Mouse (Mus musculus) left cerebral cortex, postnatal 36 days (tissue): ENCODE data around the gene Ptpa. TPM values are rescaled to one million over a fixed set of nuclear protein-coding genes. Genes with fewer than 3 reads are reported as not detected.
A peak's percentile ranks its signal among the peaks of the same experiment; 100 is the strongest.

Experiments
- DNase-seq, 2 experiments: peaks; one replicate each; pipeline ENCODE4 v3.0.0; 2021 to 2022; ENCODE audit warnings: low spot score in 2 of 2, mixed read lengths in 1 of 2
- intact Hi-C: fragments of 180-260 bp; cut with DNase I; formaldehyde crosslinking; loops from one replicate; pipeline ENCODE4 v1.15.1; 2025
- total RNA-seq, 2 experiments: library from RNA; stranded (reverse); gene quantifications; 2 replicates each; pipeline ENCODE4 v1.2.3; 2021

Ptpa gene
- total RNA-seq, result 100 to 1,000 TPM; 175 to 182 TPM

DNA sequence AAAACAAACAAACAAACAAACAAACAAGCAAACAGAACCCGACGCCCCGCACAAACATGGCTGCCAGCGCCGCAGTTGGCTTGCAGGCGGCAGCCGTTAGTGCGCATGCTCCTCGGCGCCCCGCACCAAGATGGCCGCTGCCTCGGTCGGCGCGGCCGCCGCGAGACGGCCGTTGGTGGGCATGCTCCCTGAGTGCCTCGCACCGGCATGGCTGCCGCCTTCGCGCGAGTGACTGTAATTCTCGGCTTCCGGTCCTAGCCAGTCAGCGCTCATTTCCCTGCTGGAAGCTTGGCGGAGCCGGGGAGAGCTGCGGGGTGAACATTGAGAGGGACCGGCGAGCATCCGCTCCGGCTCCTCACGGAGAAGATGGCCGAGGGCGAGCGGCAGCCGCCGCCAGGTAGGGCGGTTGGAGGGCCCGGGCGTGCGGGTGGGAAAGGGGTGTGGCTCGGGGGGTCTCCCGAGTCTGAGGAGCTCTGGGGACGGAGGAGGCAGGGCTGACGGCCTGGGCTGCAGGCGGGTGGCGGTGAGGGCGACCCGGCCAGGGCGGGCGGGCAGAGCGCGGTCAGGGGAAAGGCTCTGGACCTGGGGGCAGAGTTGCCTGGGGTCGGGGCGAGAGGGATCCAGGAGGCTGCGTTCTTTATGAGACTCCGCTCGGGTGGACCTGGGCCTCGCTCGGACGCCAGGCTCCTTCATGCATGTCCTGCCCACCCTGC lies at the start of gene Ptpa:
TSS of gene Ptpa (plus strand) at position 104 of the 713 bp plus-strand sequence.
- DNase-seq, result peak; percentile 91 to 93
- intact Hi-C loops, result loop anchor here (2.0 kb wide), 1 partner anchor 25 kb away; no protein-coding TSS in a partner anchor

DNA sequence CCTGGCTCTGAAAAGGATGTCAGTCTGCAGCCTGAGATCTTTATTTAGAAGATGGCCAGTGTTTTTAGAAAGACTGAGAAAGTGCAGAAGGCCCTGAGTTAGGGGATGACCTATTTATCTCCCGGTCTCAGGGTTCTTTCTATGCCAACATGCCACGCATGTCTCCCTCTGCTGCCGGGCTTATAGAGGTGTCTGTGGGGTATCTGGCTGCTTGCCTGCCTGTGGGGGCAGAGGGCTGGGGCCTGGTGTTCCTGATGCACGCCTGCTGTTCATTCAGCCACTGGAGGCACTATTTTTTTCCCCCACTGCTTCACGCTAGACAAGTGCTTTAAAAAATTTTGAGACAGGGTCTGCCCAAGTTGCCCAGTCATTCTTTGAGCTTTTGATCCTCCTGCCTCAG lies 49.6 kb upstream of the Ptpa start:
- intact Hi-C loops, result no loop called here
- no peak for DNase-seq

DNA sequence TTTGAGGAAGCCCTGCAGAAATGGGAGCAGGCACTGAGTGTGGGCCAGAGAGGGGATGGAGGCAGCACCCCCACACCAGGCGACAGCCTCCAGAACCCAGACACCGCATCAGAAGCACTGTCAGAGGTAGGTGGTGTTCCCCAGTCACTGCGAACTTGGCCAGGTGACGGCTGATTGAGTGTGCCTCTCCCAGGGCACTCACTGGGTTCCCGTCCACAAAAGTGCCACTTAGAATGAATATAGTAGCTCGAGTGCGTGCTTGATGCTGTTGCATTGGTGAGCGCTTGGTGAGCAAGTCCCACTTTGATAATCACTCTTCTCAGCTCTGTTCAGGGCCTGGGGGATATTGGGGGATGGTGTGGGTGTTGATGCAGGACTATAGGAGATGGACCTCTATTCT lies 44.3 kb upstream of the Ptpa start:
- DNase-seq, result no peak
- intact Hi-C loops, result no loop called here

DNA sequence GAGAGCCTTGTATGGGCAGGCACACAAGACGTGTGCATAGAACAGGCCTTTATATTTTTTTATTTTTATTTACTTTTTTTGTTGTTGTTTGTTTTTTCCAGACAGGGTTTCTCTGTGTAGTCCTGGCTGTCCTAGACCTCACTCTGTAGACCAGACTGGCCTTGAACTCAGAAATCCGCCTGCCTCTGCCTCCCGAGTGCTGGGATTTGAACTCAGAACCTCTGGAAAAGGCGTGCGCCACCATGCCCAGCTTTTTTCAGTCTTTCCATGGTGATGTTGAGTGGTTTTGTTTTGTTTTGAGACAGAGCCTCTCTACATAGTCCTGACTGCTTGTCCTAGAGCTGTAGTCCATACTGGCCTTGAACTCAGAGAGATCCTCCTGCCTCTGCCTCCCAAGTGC lies 43.1 kb upstream of the Ptpa start:
- no peak for DNase-seq

DNA sequence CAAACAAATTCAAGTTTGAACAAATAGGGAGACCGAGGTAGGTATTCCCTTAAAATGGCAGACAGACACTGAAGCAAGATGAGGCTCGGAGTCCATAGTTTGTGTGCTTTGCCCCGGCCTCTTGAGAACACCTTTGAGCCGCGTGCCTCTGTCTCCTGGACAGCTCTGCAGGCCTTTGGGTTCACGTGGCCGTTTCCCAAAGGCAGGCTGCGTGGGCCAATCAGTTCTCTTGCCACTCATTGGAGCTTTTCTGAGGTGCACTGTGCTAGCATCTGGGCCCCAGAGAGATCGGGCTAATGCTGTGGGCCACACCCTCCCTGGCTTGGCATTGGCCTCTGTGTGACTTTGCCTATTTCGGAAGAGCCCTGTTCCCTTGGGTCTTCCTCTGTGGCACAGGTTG lies 39.9 kb upstream of the Ptpa start:
- intact Hi-C loops, result no loop called here
- DNase-seq, result no peak

More for the DNA sequence above, 43.1 kb upstream of the Ptpa start:
- intact Hi-C loops, result no loop called here

DNA sequence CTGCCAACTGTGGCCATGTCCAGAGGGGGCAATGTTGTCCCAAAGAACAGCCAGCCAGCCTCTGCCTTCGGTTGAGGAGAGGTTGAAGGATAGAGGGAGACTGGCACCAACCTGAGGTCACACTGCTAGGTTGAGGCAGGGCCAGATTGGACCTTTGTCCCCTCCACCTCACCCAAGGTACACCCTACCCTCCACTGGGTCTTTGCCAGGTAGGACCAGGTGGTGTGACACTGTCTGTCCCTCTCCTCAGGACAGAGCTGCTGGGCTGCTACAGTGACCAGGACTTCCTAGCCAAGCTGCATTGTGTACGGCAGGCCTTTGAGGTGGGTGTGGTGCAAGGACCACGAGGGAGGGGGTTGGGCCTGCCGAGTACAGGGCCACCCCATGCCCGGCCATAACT lies 38.1 kb upstream of the Ptpa start:
- intact Hi-C loops, result no loop called here
- DNase-seq, result no peak

DNA sequence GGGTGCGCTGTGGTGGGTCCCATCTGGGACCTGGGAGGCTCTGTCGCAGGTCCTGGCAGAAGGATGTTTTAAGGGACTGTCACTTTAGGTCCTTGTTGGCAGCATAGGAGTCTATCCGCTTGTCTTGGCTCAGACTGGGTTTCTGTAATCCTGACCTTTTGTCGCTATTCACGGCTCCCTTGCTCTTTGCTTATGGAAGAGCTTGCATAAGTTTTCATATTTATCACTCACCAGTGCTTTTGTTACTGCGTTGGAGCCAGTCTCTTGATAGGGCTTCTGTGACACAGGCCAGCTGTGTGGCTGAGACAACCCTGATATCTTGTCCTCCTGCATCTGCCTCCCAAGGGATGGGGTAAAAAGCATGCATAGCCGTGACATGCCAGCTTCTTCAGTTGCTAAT lies 36.5 kb upstream of the Ptpa start:
- intact Hi-C loops, result no loop called here

DNA sequence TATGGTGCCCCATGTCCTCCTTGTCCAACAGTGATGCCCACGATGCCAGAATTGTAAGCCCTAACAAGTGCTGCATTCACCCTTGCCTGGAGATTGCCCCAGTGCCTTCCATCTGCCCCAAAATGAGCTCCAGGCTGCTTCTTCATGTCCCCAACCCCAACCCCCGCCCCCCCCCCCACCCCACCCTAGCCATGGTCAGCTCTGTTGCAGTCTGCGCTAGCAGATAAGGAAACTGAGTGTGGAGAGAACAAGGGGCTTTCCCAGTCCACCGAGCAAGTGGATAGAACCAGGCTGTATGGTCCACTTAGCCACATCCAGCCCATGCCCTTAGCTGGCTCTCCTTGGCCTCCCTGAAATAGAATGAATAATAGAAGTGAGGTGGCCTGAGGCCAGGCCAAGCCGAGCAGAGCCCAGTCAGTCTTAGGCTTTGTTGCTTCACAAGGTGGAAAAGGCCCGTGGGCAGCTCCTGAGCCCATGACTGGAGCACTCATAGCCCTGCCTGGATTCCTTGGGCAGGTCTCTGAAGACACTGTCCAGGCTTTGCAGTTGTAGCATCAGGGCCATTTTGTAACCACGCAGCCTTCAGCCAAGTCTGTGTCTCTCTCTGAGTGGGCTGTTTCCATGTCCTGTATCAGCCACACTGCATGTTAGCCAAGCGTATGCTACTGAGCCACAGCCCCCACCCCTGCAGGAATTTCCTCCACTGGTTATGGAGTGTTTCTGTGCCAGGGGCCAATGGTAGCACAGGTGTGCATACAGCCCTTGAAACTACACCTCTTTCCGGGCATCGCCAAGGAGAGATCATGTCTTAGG lies 35.1 kb upstream of the Ptpa start:
- intact Hi-C loops, result no loop called here
- DNase-seq, result no peak

More for the DNA sequence above, 36.5 kb upstream of the Ptpa start:
- no peak for DNase-seq

DNA sequence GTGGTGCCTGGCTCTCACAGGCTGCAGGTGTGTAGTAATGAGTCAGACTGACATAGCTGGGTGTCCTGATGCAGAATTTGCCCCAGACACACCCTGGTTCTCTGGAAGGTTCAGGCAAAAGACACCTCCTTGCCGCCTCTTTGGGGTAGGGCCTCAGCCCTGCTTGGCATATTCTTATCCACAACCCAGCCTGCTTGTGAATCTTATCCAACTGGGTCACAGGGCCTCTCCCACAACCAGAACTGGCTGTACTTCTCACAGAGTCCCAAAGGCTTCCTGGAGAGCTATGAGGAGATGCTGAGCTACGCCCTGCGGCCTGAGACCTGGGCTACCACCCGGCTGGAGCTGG lies 34.5 kb upstream of the Ptpa start:
- intact Hi-C loops, result no loop called here
- DNase-seq, result no peak

DNA sequence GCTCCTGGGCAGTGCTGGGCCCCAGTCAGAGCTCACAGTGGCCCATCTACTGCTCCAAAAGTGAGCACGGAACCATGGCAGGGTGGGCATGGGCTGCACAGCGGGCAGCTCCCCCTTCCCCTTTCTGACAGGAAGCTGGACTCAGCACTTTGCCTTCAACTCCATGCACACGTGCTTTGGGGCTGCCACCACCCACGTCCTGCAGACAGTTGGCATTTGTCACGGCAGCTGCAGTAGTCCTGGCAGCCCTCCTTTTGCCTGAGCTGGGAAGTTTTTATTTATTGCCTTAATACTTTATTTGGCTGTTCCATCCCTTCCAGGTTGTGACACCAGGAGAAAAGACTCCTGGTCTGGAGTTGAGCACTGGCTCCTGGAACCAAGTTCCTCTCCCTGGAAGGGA lies 31.0 kb upstream of the Ptpa start:
- DNase-seq, result no peak
- intact Hi-C loops, result no loop called here

DNA sequence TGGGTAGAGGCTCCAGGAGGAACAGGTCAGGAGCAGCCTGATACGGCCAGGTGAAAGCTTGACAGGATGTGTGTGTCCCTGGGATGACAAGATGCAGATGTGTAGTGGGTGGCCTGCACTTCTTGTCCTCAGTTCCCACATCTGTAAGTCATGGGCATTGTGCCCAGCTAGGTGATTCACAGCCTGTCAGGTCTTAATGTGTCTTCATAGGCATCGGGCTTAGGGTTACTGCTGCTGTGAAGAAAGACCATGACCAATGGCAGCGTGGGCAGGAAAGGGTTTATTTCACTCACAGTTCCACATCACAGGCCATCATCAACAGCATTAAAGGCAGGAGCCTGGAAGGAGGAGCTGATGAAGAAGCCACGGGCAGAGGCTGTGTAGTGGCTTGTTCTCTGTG lies 30.2 kb upstream of the Ptpa start:
- intact Hi-C loops, result no loop called here
- DNase-seq, result no peak

DNA sequence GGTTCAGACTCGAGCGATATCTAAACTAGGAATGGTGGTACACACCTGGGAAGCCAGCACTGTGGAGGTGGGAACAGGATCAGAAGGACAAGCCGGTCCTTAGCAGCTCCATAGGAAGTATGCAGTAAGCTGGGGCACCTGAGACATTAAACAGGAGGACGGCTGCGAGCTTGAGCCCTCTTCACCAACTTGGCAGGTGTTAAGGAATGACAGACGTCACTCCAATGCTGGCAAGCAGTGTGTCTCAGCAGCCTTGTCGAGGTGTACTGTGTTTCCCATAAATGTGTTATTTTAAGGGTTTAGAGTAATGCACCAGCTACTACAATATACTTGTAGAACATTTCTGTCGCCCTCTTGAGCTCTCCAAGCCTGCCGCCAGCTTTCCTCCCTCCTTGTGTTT lies 28.9 kb upstream of the Ptpa start:
- no peak for DNase-seq
- intact Hi-C loops, result no loop called here

DNA sequence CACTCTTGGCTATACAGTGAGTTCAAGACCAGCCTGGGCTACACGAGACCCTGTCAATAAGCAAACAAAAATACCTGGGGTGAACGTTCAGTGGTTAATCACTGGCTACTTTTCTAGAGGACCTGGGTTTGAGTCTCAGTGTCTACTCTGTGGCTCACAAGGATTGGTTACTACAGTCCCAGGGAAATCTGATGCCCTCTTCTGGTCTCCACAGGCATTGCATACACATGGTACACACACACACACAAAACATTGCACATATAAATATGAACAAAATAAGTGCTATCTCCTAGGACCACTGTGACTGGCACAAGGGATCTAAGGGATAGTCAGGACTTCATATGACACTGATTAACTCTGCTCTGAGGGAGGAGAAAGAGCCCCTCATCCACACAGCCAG lies 26.8 kb upstream of the Ptpa start:
- intact Hi-C loops, result no loop called here
- DNase-seq, result no peak

DNA sequence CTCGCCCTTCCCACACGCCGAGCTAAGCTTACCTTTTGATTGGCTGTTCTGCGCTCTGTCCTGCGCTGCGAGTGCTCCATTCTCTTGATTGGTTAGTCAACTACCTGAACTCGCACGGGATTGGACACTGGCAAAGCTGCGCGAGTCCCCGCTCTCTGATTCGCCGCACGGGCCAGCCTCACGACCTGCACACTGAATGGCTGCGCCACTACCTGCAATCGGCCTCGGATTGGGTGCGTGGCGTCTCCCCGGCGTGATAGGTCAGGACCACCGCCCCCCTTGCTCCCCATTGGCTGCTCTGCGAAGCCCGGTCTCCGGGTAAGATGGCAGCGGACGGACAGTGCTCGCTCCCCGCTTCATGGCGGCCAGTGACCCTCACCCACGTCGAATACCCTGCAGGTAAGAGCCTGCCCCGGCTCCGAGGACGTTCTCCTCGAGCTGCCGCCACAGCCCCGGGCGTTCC lies 23.7 kb upstream of the Ptpa start, which contains the start of gene Dolpp1:
TSS of gene Dolpp1 (plus strand) at position 141 of the 463 bp plus-strand sequence.
- intact Hi-C loops, result no loop called here
- DNase-seq, result peak; percentile 98 to 99

DNA sequence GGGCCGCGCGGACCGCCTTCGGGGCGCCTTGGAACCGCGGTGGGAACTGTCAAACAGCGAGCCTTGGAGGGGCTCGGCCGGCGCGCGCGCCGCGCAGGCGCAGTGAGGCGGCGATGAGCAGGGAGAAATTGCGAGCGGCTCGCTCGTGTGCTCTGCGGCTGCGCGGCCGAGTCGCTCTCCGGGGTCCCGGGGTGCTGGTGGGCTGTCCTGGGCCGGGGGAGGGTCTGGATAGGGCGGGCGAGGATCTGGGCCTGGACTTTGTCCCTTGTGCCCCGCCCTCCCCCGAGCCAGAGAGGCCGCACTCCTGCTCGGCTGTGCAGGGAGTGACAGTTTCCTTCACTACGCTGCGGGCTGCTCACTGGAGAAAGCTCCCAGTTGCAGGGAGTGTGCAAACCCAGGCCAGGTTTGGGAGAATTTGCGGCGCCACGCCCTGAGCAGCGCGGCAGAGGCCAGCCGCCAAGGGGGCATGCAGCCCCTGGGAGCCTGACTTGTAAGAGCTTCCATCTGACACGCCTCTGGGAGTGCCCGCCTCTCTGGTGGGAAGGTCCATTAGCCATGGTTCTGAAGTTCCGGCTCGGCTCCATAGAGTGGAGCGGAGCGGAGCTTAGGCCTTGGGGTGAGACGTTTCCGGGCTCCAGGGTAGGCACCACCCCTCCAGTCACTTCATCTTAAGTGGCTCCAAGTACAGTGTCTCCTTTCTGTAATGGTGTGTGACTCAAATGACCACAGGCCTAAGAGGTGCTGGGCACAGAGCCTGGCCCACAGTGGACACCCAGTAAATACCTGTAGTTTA lies 23.1 kb upstream of the Ptpa start:
- intact Hi-C loops, result no loop called here
- DNase-seq, result peak in 1 of 2 experiments; percentile 70

DNA sequence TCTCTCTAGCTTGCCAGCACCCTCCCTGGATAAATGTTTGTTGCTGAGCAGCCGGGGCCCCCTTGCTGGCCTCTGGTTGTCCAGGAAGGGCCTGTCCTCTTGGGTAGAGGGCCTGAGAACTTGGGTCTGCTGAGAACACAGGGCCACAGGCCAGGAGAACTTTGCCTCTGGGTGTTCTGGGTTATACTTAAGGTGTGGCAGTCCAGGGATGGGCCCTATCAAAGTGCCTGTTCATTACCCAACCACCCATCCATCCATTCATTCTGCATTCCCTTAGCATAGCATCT lies 22.5 kb upstream of the Ptpa start:
- DNase-seq, result no peak
- intact Hi-C loops, result no loop called here

DNA sequence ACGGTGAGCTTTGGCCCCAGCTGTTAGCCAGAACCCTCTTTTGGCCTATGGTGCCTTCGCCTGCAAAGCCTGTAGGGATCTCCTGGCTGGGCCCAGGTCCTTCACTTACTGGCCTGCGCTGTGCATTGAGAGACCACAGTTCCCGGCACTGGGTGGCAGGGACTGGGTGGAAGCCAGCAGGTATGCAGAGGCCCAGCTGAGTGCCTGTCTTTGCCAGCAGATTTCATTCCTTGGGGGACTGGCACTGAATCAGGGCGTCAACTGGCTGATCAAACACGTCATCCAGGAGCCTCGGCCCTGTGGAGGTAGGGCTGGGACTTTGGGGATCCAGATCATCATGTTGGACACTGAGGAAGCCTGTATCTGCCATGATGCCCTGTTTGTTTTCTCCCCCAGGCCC lies 20.1 kb upstream of the Ptpa start:
- intact Hi-C loops, result no loop called here

DNA sequence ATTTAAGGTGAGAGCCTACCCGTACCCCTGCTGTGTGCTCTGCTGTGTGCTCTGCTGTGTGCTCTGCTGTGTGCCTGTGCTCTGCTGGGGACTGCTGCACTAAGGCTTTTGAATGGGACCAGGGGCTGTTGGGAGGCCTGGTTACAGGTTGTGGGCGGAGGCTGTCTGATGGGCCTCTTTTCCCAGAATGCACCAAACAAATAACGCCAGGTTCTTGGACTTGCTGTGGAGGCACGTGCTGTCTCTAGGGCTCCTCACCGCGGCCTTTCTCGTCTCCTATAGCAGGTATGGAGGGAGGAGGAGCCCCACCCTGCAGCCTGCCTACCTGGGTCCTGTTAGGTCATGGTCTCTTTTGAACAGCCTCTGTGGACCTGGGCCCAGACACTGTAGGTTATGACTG lies 19.6 kb upstream of the Ptpa start:
- DNase-seq, result no peak
- intact Hi-C loops, result no loop called here

More for the DNA sequence above, 20.1 kb upstream of the Ptpa start:
- DNase-seq, result no peak

DNA sequence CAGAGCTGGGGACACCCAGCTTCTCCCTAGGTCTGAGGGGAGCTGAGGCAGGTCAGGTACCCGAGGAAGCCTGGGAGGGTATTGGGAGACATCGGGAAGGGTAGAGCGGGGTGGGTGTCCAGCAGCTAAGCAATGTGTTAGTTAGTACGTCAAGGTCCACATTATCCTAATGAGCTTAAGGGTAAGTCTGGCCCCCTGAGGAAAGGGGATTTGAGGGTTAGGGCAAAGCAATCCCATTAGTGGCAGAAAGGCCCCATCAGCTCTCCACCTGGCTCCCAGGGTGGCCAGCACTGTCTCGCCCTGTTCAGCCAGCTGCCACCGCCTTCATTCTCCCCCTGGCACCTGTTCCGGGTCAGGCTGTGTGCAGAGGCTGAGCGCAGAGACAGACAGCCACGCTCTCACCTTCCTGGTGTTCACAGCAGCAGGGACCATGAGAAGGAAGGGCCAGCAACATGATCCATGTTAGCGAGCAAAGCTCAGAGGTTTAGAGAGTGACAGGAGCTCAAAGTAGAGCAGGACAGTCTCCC lies 17.8 kb upstream of the Ptpa start:
- no peak for DNase-seq
- intact Hi-C loops, result no loop called here
